Mouse (Mus musculus): ENCODE measurements at regions not wholly inside any gene's neighbourhood (a gene's known extent, or its start where the extent isn't known, plus 50 kb on each side); places are given as distances from the start of the nearest gene placed in this dataset.

- no peak overlapping the region for H3K9ac ChIP-seq
- no peaks in the 10 kb centered on the region for H3K27me3 ChIP-seq
- H3K4me3 ChIP-seq = no peak overlapping the region
- no peak overlapping the region for H3K4me2 ChIP-seq
- WGBS = 67% methylated on average over 9 of the region's 9 CpGs
- peaks cover 14% of the 10 kb centered on the region; the same call in 1 of the 2 replicates for H3K4me1 ChIP-seq (replicated peaks)
- H3K36me3 ChIP-seq = no peaks in the 10 kb centered on the region
- ATAC-seq (ENCODE audit: low FRiP score, low read depth) = no peak
- no peak overlapping the region for H3K27ac ChIP-seq (replicated peaks)
- H3K9me3 ChIP-seq = no peaks in the 10 kb centered on the region
These were observed 277.2 kb upstream of the Tshz3 start for GRCm38 (mm10) chr7:36420741-36421140.

GRCm38 (mm10) chr7:36449181-36449915 is 248.6 kb upstream of the Tshz3 start:
- Histone ChIP-seq H3K4me3 (no peak overlapping the region), H3K9me3 (no peaks in the 10 kb centered on the region), H3K27me3 (no peaks in the 10 kb centered on the region), H3K4me2 (no peak overlapping the region), H3K36me3 (no peaks in the 10 kb centered on the region), H3K9ac (no peak overlapping the region), H3K4me1 (replicated peaks) (no peaks in the 10 kb centered on the region), H3K27ac (replicated peaks) (no peak overlapping the region)
- ATAC-seq (ENCODE audit: low FRiP score, low read depth) = no peak
- 81% methylated on average over 6 of the region's 6 CpGs for WGBS

GRCm38 (mm10) chr7:36453816-36454215 is 244.1 kb upstream of the Tshz3 start:
- ATAC-seq (ENCODE audit: low FRiP score, low read depth) = no peak
- H3K9ac ChIP-seq = no peak overlapping the region
- no peak overlapping the region for H3K4me2 ChIP-seq
- H3K4me3 ChIP-seq = no peak overlapping the region
- H3K27me3 ChIP-seq = no peaks in the 10 kb centered on the region
- no peaks in the 10 kb centered on the region for H3K36me3 ChIP-seq
- WGBS = 95% methylated on average over 4 of the region's 4 CpGs
- no peaks in the 10 kb centered on the region for H3K4me1 ChIP-seq (replicated peaks)
- H3K9me3 ChIP-seq = no peaks in the 10 kb centered on the region
- no peak overlapping the region for H3K27ac ChIP-seq (replicated peaks)

- 63% methylated on average over 6 of the region's 6 CpGs for WGBS
- Histone ChIP-seq H3K9me3 (no peaks in the 10 kb centered on the region), H3K9ac (no peak overlapping the region), H3K36me3 (no peaks in the 10 kb centered on the region), H3K27me3 (no peaks in the 10 kb centered on the region), H3K27ac (replicated peaks) (no peak overlapping the region), H3K4me1 (replicated peaks) (no peaks in the 10 kb centered on the region), H3K4me3 (no peak overlapping the region), H3K4me2 (no peak overlapping the region)
- ATAC-seq (ENCODE audit: low FRiP score, low read depth) = no peak
These were observed 241.8 kb upstream of the Tshz3 start for GRCm38 (mm10) chr7:36456080-36456479.

GRCm38 (mm10) chr7:36462422-36462833 is 235.5 kb upstream of the Tshz3 start:
- H3K4me3 ChIP-seq = no peak overlapping the region
- H3K27me3 ChIP-seq = no peaks in the 10 kb centered on the region
- WGBS = 72% methylated on average over 5 of the region's 5 CpGs
- H3K4me1 ChIP-seq (replicated peaks) = no peaks in the 10 kb centered on the region
- H3K4me2 ChIP-seq = no peak overlapping the region
- H3K9me3 ChIP-seq = no peaks in the 10 kb centered on the region
- no peaks in the 10 kb centered on the region for H3K36me3 ChIP-seq
- H3K9ac ChIP-seq = no peak overlapping the region
- H3K27ac ChIP-seq (replicated peaks) = no peak overlapping the region
- ATAC-seq (ENCODE audit: low FRiP score, low read depth) = no peak

- H3K27ac ChIP-seq (replicated peaks) = no peak overlapping the region
- H3K36me3 ChIP-seq = no peaks in the 10 kb centered on the region
- H3K4me3 ChIP-seq = no peak overlapping the region
- H3K4me1 ChIP-seq (replicated peaks) = no peaks in the 10 kb centered on the region
- ATAC-seq (ENCODE audit: low FRiP score, low read depth) = no peak
- no peaks in the 10 kb centered on the region for H3K27me3 ChIP-seq
- no peak overlapping the region for H3K9ac ChIP-seq
- no peak overlapping the region for H3K4me2 ChIP-seq
- H3K9me3 ChIP-seq = no peaks in the 10 kb centered on the region
These were observed 228.5 kb upstream of the Tshz3 start for GRCm38 (mm10) chr7:36469386-36469785.

GRCm38 (mm10) chr7:36473532-36473931 is 224.4 kb upstream of the Tshz3 start:
- no peaks in the 10 kb centered on the region for H3K27me3 ChIP-seq
- no peaks in the 10 kb centered on the region for H3K9me3 ChIP-seq
- no peak overlapping the region for H3K4me2 ChIP-seq
- H3K9ac ChIP-seq = no peak overlapping the region
- no peak overlapping the region for H3K4me3 ChIP-seq
- WGBS = 77% methylated on average over 2 of the region's 2 CpGs
- peaks cover 8% of the 10 kb centered on the region for H3K4me1 ChIP-seq (replicated peaks)
- no peak overlapping the region for H3K27ac ChIP-seq (replicated peaks)
- no peaks in the 10 kb centered on the region for H3K36me3 ChIP-seq
- ATAC-seq (ENCODE audit: low FRiP score, low read depth) = no peak

- no peaks in the 10 kb centered on the region for H3K36me3 ChIP-seq
- H3K9me3 ChIP-seq = no peaks in the 10 kb centered on the region
- ATAC-seq (ENCODE audit: low FRiP score, low read depth) = no peak
- H3K4me2 ChIP-seq = peak overlapping the region; percentile 44
- 0 out of 2 replicates have a peak overlapping the region, but pooled peaks have one; percentile 12 for H3K4me3 ChIP-seq
- H3K27me3 ChIP-seq = no peaks in the 10 kb centered on the region
- H3K27ac ChIP-seq (replicated peaks) = peak overlapping the region; percentile 38; the same call in 1 of the 2 replicates
- H3K9ac ChIP-seq = no peak overlapping the region
- H3K4me1 ChIP-seq (replicated peaks) = peaks cover 8% of the 10 kb centered on the region
- WGBS = 70% methylated on average over 4 of the region's 4 CpGs
These were observed 221.5 kb upstream of the Tshz3 start for GRCm38 (mm10) chr7:36476434-36476833.

- Histone ChIP-seq H3K4me1 (replicated peaks) (peaks cover 8% of the 10 kb centered on the region), H3K9me3 (no peaks in the 10 kb centered on the region), H3K9ac (no peak overlapping the region), H3K27me3 (no peaks in the 10 kb centered on the region), H3K27ac (replicated peaks) (peak overlapping the region; percentile 39; the same call in 1 of the 2 replicates), H3K4me2 (peak overlapping the region; percentile 44), H3K36me3 (no peaks in the 10 kb centered on the region), H3K4me3 (0 out of 2 replicates have a peak overlapping the region, but pooled peaks have one; percentile 12)
- peak; percentile 39; the same call in 1 of the 2 replicates for ATAC-seq (ENCODE audit: low FRiP score, low read depth)
- WGBS = 49% methylated on average over 22 of the region's 22 CpGs
These were observed 220.9 kb upstream of the Tshz3 start for GRCm38 (mm10) chr7:36476851-36477644.

GRCm38 (mm10) chr7:36488155-36488554 is 209.8 kb upstream of the Tshz3 start:
- Histone ChIP-seq H3K27ac (replicated peaks) (no peak overlapping the region), H3K9ac (no peak overlapping the region), H3K27me3 (no peaks in the 10 kb centered on the region), H3K36me3 (no peaks in the 10 kb centered on the region), H3K4me1 (replicated peaks) (no peaks in the 10 kb centered on the region), H3K4me2 (no peak overlapping the region), H3K4me3 (no peak overlapping the region), H3K9me3 (no peaks in the 10 kb centered on the region)
- 80% methylated on average over 9 of the region's 9 CpGs for WGBS
- ATAC-seq (ENCODE audit: low FRiP score, low read depth) = no peak

GRCm38 (mm10) chr7:36491173-36491581 is 206.7 kb upstream of the Tshz3 start:
- WGBS = 72% methylated on average over 10 of the region's 10 CpGs
- Histone ChIP-seq H3K4me1 (replicated peaks) (no peaks in the 10 kb centered on the region), H3K27me3 (no peaks in the 10 kb centered on the region), H3K4me2 (no peak overlapping the region), H3K9ac (no peak overlapping the region), H3K9me3 (no peaks in the 10 kb centered on the region), H3K36me3 (no peaks in the 10 kb centered on the region), H3K27ac (replicated peaks) (no peak overlapping the region), H3K4me3 (no peak overlapping the region)
- 0 out of 2 replicates have a peak, but pooled peaks have one; percentile 8 for ATAC-seq (ENCODE audit: low FRiP score, low read depth)

All from hindbrain, embryonic 15.5 days (tissue).